Mouse (Mus musculus): ENCODE data around the gene Sgms1.

GRCm38 (mm10) chr19:32227175-32227574 lies 162.3 kb downstream of the Sgms1 start:
- TF ChIP-seq GATA1 (IDR thresholded peaks at IDR 0.05; ENCODE audit: borderline replicate concordance, low read length) (no peak), FLI1 (IDR thresholded peaks at IDR 0.05; ENCODE audit: low read length) (no peak)
